Mouse (Mus musculus): ENCODE measurements around the gene Ghsr. TPM values are rescaled to one million over a fixed set of nuclear protein-coding genes. Genes with fewer than 3 reads are reported as not detected.

Gene Ghsr
- polyA plus RNA-seq, 1 experiment from 2014 or later, result not detected

DNA sequence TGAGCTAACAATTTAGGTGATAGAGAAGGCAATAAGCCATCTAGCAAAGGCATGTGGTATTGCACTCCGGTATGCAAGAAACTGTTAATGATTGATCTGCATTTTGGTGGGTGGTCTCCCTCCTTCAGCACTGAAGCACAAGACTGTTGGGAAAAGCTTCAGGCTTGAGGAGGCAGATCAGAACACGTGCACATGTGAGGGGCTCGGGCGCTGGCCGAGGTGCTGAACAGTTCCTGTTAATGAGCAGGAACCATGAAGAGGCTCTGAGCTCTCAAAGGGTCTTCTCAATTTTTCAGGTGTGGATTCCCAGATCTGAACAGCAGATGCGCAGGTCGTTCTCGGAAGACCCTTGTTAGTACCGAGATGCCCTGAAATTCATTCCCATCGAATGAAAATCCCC lies 1.0 kb upstream of the Ghsr start:
- H3K9ac ChIP-seq (replicated peaks; ENCODE audit: low read depth), result no peak overlapping the region
- H3K9me3 ChIP-seq (ENCODE audit: low read length), result no peaks in the 10 kb centered on the region
- peak; percentile 31 for DNase-seq (ENCODE audit: low spot score)
- H3K36me3 ChIP-seq (ENCODE audit: insufficient read depth, low read length), result no peaks in the 10 kb centered on the region
- whole genome bisulfite sequencing, result 5% methylated on average over 10 of the region's 10 CpGs
- TF ChIP-seq EP300 (IDR thresholded peaks at IDR 0.05) (no peak), CTCF (IDR thresholded peaks at IDR 0.05) (no peak)
- H3K27ac ChIP-seq (ENCODE audit: low read length), result no peak overlapping the region
- H3K4me2 ChIP-seq (replicated peaks; ENCODE audit: low read depth, low read length), result no peak overlapping the region
- H3K4me1 ChIP-seq (ENCODE audit: insufficient read depth, low read depth, low read length), result no peaks in the 10 kb centered on the region
- no peak for ATAC-seq
- peaks cover 24% of the 10 kb centered on the region for H3K27me3 ChIP-seq (replicated peaks; ENCODE audit: insufficient read depth, low read length)
- no peak overlapping the region for H3K4me3 ChIP-seq (ENCODE audit: low read depth, low read length)

- no peaks in the 10 kb centered on the region for H3K36me3 ChIP-seq (ENCODE audit: insufficient read depth, low read length)
- H3K27ac ChIP-seq (ENCODE audit: low read length), result no peak overlapping the region
- WGBS, result 5% methylated on average over 20 of the region's 20 CpGs
- H3K4me1 ChIP-seq (ENCODE audit: insufficient read depth, low read depth, low read length), result no peaks in the 10 kb centered on the region
- ATAC-seq (no peak), DNase-seq (ENCODE audit: low spot score) (no peak)
- no peaks in the 10 kb centered on the region for H3K9me3 ChIP-seq (ENCODE audit: low read length)
- TF ChIP-seq EP300 (IDR thresholded peaks at IDR 0.05), result no peak
- TF ChIP-seq CTCF (IDR thresholded peaks at IDR 0.05), result no peak
- H3K27me3 ChIP-seq (replicated peaks; ENCODE audit: insufficient read depth, low read length), result peaks cover 24% of the 10 kb centered on the region
- H3K9ac ChIP-seq (replicated peaks; ENCODE audit: low read depth), result no peak overlapping the region
- H3K4me2 ChIP-seq (replicated peaks; ENCODE audit: low read depth, low read length), result no peak overlapping the region
- H3K4me3 ChIP-seq (ENCODE audit: low read depth, low read length), result no peak overlapping the region
These were observed 422 bp upstream of the Ghsr start for GRCm38 (mm10) chr3:27370582-27371275.

- DNase-seq (ENCODE audit: low spot score) (no peak), ATAC-seq (no peak)
- WGBS, result 2% methylated on average over 74 of the region's 77 CpGs
- no peaks in the 10 kb centered on the region for H3K36me3 ChIP-seq (ENCODE audit: insufficient read depth, low read length)
- no peaks in the 10 kb centered on the region for H3K9me3 ChIP-seq (ENCODE audit: low read length)
- peak overlapping the region; percentile 30; the same call in 1 of the 2 replicates for H3K4me2 ChIP-seq (replicated peaks; ENCODE audit: low read depth, low read length)
- peaks cover 24% of the 10 kb centered on the region for H3K27me3 ChIP-seq (replicated peaks; ENCODE audit: insufficient read depth, low read length)
- no peaks in the 10 kb centered on the region for H3K4me1 ChIP-seq (ENCODE audit: insufficient read depth, low read depth, low read length)
- TF ChIP-seq CTCF (IDR thresholded peaks at IDR 0.05) (no peak), EP300 (IDR thresholded peaks at IDR 0.05) (no peak)
- no peak overlapping the region for H3K27ac ChIP-seq (ENCODE audit: low read length)
- H3K4me3 ChIP-seq (ENCODE audit: low read depth, low read length), result 0 out of 2 replicates have a peak overlapping the region, but pooled peaks have one; percentile 8
- no peak overlapping the region for H3K9ac ChIP-seq (replicated peaks; ENCODE audit: low read depth)
These were observed 837 bp downstream of the Ghsr start for GRCm38 (mm10) chr3:27371725-27372650.

DNA sequence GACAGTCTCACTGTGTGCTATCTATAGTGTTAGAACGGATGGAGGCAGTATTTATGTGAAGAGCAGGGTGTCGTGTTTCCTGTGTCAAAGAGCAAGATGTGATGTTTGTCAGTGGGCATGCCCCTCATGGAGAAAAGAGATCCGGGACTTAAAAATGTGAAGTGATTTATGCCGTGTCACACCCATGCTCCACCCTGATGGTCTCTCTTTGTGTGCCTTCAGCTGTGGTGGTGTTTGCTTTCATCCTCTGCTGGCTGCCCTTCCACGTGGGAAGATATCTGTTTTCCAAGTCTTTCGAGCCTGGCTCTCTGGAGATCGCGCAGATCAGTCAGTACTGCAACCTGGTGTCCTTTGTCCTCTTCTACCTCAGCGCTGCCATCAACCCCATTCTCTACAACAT lies 3.2 kb downstream of the Ghsr start:
- ATAC-seq (no peak), DNase-seq (ENCODE audit: low spot score) (no peak)
- Histone ChIP-seq H3K4me3 (ENCODE audit: low read depth, low read length) (no peak overlapping the region), H3K4me2 (replicated peaks; ENCODE audit: low read depth, low read length) (no peak overlapping the region), H3K9ac (replicated peaks; ENCODE audit: low read depth) (no peak overlapping the region), H3K27me3 (replicated peaks; ENCODE audit: insufficient read depth, low read length) (peaks cover 24% of the 10 kb centered on the region), H3K9me3 (ENCODE audit: low read length) (no peaks in the 10 kb centered on the region), H3K27ac (ENCODE audit: low read length) (no peak overlapping the region), H3K36me3 (ENCODE audit: insufficient read depth, low read length) (no peaks in the 10 kb centered on the region), H3K4me1 (ENCODE audit: insufficient read depth, low read depth, low read length) (no peaks in the 10 kb centered on the region)
- WGBS, result 38% methylated on average over 9 of the region's 9 CpGs
- TF ChIP-seq CTCF (IDR thresholded peaks at IDR 0.05), result no peak

GRCm38 (mm10) chr3:27377935-27378334 lies 6.8 kb downstream of the Ghsr start:
- Histone ChIP-seq H3K9ac (replicated peaks; ENCODE audit: low read depth) (no peak overlapping the region), H3K27me3 (replicated peaks; ENCODE audit: insufficient read depth, low read length) (no peaks in the 10 kb centered on the region), H3K4me3 (ENCODE audit: low read depth, low read length) (no peak overlapping the region), H3K4me2 (replicated peaks; ENCODE audit: low read depth, low read length) (no peak overlapping the region), H3K27ac (ENCODE audit: low read length) (no peak overlapping the region), H3K9me3 (ENCODE audit: low read length) (no peaks in the 10 kb centered on the region), H3K36me3 (ENCODE audit: insufficient read depth, low read length) (no peaks in the 10 kb centered on the region), H3K4me1 (ENCODE audit: insufficient read depth, low read depth, low read length) (no peaks in the 10 kb centered on the region)
- ATAC-seq (peak; percentile 40; the same call in 1 of the 2 replicates), DNase-seq (ENCODE audit: low spot score) (peak; percentile 69)
- 37% methylated on average over 4 of the region's 4 CpGs for WGBS
- peak; percentile 86 for TF ChIP-seq EP300 (IDR thresholded peaks at IDR 0.05)
- no peak for TF ChIP-seq CTCF (IDR thresholded peaks at IDR 0.05)

DNA sequence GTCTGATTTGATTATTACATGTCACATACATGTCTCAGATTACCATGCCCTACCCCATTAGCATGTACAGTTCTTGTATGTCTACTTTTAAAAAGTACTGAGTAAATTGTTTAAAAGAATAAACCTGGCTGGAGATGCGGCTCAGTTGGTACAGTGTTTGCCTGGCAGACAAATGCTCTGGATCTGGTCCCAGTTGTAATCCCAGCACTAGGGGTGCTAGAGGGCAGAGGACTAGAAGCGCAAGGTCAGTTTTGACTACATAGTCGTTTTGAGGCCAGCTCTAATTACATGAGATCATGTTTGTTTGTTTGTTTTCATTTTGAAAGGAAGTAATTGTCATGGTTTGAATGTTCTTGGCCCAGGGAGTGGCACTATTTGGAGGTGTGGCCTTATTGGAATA lies 13.7 kb downstream of the Ghsr start:
- ATAC-seq (no peak), DNase-seq (ENCODE audit: low spot score) (no peak)
- WGBS, result 56% methylated on average over 3 of the region's 3 CpGs
- Histone ChIP-seq H3K4me3 (ENCODE audit: low read depth, low read length) (no peak overlapping the region), H3K4me1 (ENCODE audit: insufficient read depth, low read depth, low read length) (no peaks in the 10 kb centered on the region), H3K36me3 (ENCODE audit: insufficient read depth, low read length) (no peaks in the 10 kb centered on the region), H3K4me2 (replicated peaks; ENCODE audit: low read depth, low read length) (no peak overlapping the region), H3K9me3 (ENCODE audit: low read length) (no peaks in the 10 kb centered on the region), H3K27ac (ENCODE audit: low read length) (no peak overlapping the region), H3K9ac (replicated peaks; ENCODE audit: low read depth) (no peak overlapping the region), H3K27me3 (replicated peaks; ENCODE audit: insufficient read depth, low read length) (no peaks in the 10 kb centered on the region)
- TF ChIP-seq CTCF (IDR thresholded peaks at IDR 0.05), result peak; percentile 27; the same call in 1 of the 2 replicates
- TF ChIP-seq EP300 (IDR thresholded peaks at IDR 0.05), result no peak
